Mouse (Mus musculus): ENCODE measurements around the gene Foxf2. TPM values are rescaled to one million over a fixed set of nuclear protein-coding genes. Genes with fewer than 3 reads are reported as not detected.

Gene Foxf2
- polyA plus RNA-seq, 1 experiment = 0.20 TPM

DNA sequence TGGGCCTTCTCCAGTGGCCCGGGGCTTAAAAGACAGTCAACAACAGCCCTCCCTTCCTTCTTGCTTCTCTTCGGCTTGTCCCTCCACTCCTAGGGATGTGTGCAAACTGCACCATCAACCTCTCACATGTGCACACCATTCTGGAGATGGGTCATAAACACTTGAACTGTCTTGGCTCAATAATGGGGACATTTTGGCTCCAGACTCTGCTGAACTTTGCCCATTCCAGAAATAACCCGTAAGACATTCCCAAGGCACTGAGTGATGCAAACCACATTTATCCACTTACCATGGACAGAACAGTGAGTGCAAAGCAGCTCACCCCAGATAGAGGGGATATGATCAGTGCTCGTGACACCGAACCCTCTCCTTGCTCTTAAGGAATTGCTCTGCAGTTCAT lies 26.0 kb upstream of the Foxf2 start:
- H3K4me3 ChIP-seq (ENCODE audit: control insufficient read depth, insufficient read depth, low read length) = no peak overlapping the region
- no peak overlapping the region for H3K27ac ChIP-seq (ENCODE audit: control insufficient read depth, insufficient read depth, low read length)
- no peak for DNase-seq
- H3K4me1 ChIP-seq (replicated peaks; ENCODE audit: control insufficient read depth, insufficient read depth, low read length) = no peaks in the 10 kb centered on the region
- 93% methylated on average over 5 of the region's 5 CpGs for WGBS
- TF ChIP-seq CTCF (IDR thresholded peaks at IDR 0.05; ENCODE audit: borderline replicate concordance, control insufficient read depth, extremely low read depth, insufficient read depth, low read length, poor library complexity) (no peak), POLR2A (IDR thresholded peaks at IDR 0.05; ENCODE audit: control insufficient read depth, extremely low read depth, insufficient read depth, low read length, poor library complexity) (no peak)
- no peaks in the 10 kb centered on the region for H3K27me3 ChIP-seq (ENCODE audit: control insufficient read depth, insufficient read depth, low read length)
- H3K36me3 ChIP-seq (ENCODE audit: control insufficient read depth, insufficient read depth, low read length) = no peaks in the 10 kb centered on the region

DNA sequence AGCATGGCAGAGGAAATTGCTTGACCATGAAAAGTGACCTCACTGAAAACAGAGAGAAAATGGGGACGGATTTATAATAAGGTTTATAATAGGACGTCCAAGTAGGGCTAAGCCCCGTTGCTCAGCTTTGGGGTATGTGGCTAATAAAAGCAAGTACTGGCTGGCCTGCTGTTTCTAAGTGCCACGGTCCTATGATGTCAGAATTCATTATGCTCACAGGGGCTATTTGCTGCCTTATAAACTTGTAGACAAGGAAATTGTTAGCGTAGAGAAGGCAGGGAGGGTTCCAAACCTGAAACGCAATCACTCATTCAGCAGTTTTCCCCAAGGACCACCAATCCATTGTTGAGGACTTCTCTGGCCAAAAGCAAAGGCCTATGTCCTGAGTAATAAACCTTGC lies 21.7 kb upstream of the Foxf2 start:
- Histone ChIP-seq H3K36me3 (ENCODE audit: control insufficient read depth, insufficient read depth, low read length) (no peaks in the 10 kb centered on the region), H3K4me3 (ENCODE audit: control insufficient read depth, insufficient read depth, low read length) (no peak overlapping the region), H3K27me3 (ENCODE audit: control insufficient read depth, insufficient read depth, low read length) (no peaks in the 10 kb centered on the region), H3K4me1 (replicated peaks; ENCODE audit: control insufficient read depth, insufficient read depth, low read length) (no peaks in the 10 kb centered on the region), H3K27ac (ENCODE audit: control insufficient read depth, insufficient read depth, low read length) (no peak overlapping the region)
- WGBS = 94% methylated on average over 6 of the region's 6 CpGs
- DNase-seq = no peak
- TF ChIP-seq POLR2A (IDR thresholded peaks at IDR 0.05; ENCODE audit: control insufficient read depth, extremely low read depth, insufficient read depth, low read length, poor library complexity) = no peak
- TF ChIP-seq CTCF (IDR thresholded peaks at IDR 0.05; ENCODE audit: borderline replicate concordance, control insufficient read depth, extremely low read depth, insufficient read depth, low read length, poor library complexity) = no peak

DNA sequence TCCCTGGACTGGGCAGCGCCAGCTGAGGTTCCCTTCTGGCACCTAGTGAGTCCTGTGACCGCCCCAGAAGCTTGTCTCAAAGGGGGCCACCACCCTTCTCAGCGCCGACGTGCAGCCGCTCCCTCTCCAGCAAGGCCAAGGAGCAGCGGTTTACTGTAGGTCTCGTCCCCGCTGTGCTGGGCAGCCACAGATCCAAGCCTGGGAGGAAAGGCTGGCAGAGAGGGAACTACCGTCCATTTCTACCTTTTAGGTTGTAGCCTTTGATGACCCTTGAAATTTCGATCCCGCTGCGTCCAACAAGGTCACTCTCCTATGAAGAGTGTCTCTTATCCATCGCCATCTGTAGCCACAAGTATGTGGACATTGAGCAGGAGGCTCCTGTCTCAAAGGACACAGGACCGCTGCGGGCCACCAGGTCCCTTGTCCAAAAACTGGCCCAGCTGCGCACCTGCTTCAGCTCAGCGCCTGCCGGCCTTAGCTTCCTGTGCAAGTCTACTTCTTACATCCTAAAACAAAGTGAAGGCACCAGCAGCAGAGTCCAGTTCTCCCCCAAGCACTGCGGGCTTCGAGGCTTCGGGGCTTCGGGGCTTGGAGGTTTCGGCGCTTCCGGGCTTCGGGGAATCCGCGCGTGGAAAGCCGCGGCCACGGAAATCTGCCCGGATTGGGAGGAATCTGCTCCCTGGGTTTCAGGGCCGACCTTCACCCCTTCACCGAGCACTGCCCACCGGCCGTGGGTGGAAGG lies 10.7 kb upstream of the Foxf2 start:
- no peak for TF ChIP-seq CTCF (IDR thresholded peaks at IDR 0.05; ENCODE audit: borderline replicate concordance, control insufficient read depth, extremely low read depth, insufficient read depth, low read length, poor library complexity)
- no peak for TF ChIP-seq POLR2A (IDR thresholded peaks at IDR 0.05; ENCODE audit: control insufficient read depth, extremely low read depth, insufficient read depth, low read length, poor library complexity)
- no peak for DNase-seq
- WGBS = 6% methylated on average over 38 of the region's 38 CpGs
- no peak overlapping the region for H3K27ac ChIP-seq (ENCODE audit: control insufficient read depth, insufficient read depth, low read length)
- H3K27me3 ChIP-seq (ENCODE audit: control insufficient read depth, insufficient read depth, low read length) = peaks cover 14% of the 10 kb centered on the region
- H3K36me3 ChIP-seq (ENCODE audit: control insufficient read depth, insufficient read depth, low read length) = no peaks in the 10 kb centered on the region
- H3K4me3 ChIP-seq (ENCODE audit: control insufficient read depth, insufficient read depth, low read length) = no peak overlapping the region
- no peaks in the 10 kb centered on the region for H3K4me1 ChIP-seq (replicated peaks; ENCODE audit: control insufficient read depth, insufficient read depth, low read length)

DNA sequence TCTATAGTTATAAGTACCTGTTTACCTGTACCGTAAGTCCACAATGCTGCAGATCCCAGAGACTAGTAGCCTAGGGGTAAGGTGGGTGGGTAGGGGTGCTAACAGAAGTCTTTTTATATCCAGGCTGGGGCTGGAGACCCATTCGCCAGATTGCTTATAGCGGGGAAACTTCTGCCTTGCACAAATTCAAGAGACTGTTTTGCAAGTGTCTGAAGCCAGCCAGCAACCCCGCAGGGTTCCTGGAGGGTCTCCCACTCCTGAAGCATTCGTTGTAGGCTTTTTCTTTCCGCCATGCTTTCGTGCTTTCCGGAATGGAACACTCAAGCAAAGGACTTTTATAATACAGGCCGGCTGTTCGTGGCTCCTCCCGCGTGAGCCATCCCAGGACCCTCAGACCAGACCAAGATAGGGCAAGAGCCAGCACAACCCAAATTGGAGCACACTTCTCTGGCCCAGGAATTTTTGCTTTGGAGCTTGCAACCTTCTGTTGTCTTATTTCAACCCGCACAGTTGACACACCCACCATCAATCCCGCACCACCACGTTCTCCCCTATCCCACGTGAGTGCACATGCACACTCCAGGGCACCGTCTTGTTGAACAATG lies 10.0 kb upstream of the Foxf2 start:
- Histone ChIP-seq H3K4me1 (replicated peaks; ENCODE audit: control insufficient read depth, insufficient read depth, low read length) (no peaks in the 10 kb centered on the region), H3K4me3 (ENCODE audit: control insufficient read depth, insufficient read depth, low read length) (no peak overlapping the region), H3K27me3 (ENCODE audit: control insufficient read depth, insufficient read depth, low read length) (peaks cover 14% of the 10 kb centered on the region), H3K27ac (ENCODE audit: control insufficient read depth, insufficient read depth, low read length) (no peak overlapping the region), H3K36me3 (ENCODE audit: control insufficient read depth, insufficient read depth, low read length) (no peaks in the 10 kb centered on the region)
- no peak for DNase-seq
- TF ChIP-seq CTCF (IDR thresholded peaks at IDR 0.05; ENCODE audit: borderline replicate concordance, control insufficient read depth, extremely low read depth, insufficient read depth, low read length, poor library complexity) (no peak), POLR2A (IDR thresholded peaks at IDR 0.05; ENCODE audit: control insufficient read depth, extremely low read depth, insufficient read depth, low read length, poor library complexity) (no peak)
- WGBS = 11% methylated on average over 17 of the region's 17 CpGs

DNA sequence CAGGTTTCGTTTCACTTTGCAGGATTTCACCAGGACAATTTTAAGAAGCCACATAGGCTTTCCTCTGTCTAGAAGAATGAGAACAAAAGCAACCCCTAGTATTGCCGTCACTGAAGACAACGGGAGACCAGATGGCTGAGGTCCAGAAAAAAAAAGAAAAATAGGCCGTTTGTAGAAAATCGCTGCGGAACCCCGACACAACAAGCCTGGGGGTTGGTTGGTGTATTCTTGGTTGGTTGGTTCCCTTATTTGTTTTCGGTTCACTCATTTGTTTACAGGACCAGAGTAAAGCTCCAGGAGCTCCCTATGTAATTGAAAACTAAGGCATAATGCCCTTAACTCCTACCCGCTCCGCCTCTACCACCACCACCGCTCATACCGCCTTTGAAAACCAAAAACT lies 7.6 kb upstream of the Foxf2 start:
- no peak overlapping the region for H3K4me3 ChIP-seq (ENCODE audit: control insufficient read depth, insufficient read depth, low read length)
- 3% methylated on average over 12 of the region's 12 CpGs for WGBS
- no peak for TF ChIP-seq POLR2A (IDR thresholded peaks at IDR 0.05; ENCODE audit: control insufficient read depth, extremely low read depth, insufficient read depth, low read length, poor library complexity)
- no peak for TF ChIP-seq CTCF (IDR thresholded peaks at IDR 0.05; ENCODE audit: borderline replicate concordance, control insufficient read depth, extremely low read depth, insufficient read depth, low read length, poor library complexity)

DNA sequence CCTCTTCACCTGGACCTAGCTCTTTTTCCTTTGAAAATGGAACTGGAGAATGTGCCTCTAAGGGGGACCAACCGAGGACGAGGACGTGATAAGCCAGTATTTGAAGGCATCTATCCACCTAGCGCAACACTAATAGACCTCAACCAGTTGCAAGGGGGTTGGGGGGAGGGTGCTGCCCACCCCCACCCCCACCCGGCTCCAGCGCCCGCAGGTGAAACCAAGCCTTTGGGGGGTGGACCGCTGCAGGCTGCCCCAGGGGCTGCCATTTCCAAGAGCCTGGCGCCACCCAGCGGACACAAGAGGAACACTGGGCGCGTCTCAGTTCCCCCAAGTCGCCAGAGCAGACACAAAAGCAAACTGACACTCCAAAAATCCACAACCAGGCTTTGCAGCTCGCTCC lies 7.2 kb upstream of the Foxf2 start:
- Histone ChIP-seq H3K27me3 (ENCODE audit: control insufficient read depth, insufficient read depth, low read length) (peaks cover 14% of the 10 kb centered on the region), H3K4me1 (replicated peaks; ENCODE audit: control insufficient read depth, insufficient read depth, low read length) (no peaks in the 10 kb centered on the region), H3K36me3 (ENCODE audit: control insufficient read depth, insufficient read depth, low read length) (no peaks in the 10 kb centered on the region), H3K4me3 (ENCODE audit: control insufficient read depth, insufficient read depth, low read length) (no peak overlapping the region), H3K27ac (ENCODE audit: control insufficient read depth, insufficient read depth, low read length) (no peak overlapping the region)
- 4% methylated on average over 14 of the region's 14 CpGs for WGBS
- peak; percentile 68; the same call in 1 of the 2 replicates for TF ChIP-seq CTCF (IDR thresholded peaks at IDR 0.05; ENCODE audit: borderline replicate concordance, control insufficient read depth, extremely low read depth, insufficient read depth, low read length, poor library complexity)
- TF ChIP-seq POLR2A (IDR thresholded peaks at IDR 0.05; ENCODE audit: control insufficient read depth, extremely low read depth, insufficient read depth, low read length, poor library complexity) = no peak
- DNase-seq = peak; percentile 28

More for the DNA sequence above, 7.6 kb upstream of the Foxf2 start:
- DNase-seq = no peak
- H3K4me1 ChIP-seq (replicated peaks; ENCODE audit: control insufficient read depth, insufficient read depth, low read length) = no peaks in the 10 kb centered on the region
- H3K36me3 ChIP-seq (ENCODE audit: control insufficient read depth, insufficient read depth, low read length) = no peaks in the 10 kb centered on the region
- H3K27ac ChIP-seq (ENCODE audit: control insufficient read depth, insufficient read depth, low read length) = no peak overlapping the region
- H3K27me3 ChIP-seq (ENCODE audit: control insufficient read depth, insufficient read depth, low read length) = peaks cover 14% of the 10 kb centered on the region

All from thymus, adult 2 months (tissue).